In genomic region chr7:28960354-28961046, GRCm38 (mm10) we compare ENCODE assay signal across 8 mouse cellular contexts. TPM values are rescaled to one million over a fixed set of nuclear protein-coding genes. Genes with fewer than 3 reads are reported as not detected.
DNase-seq lines count a peak whose midpoint lies in the region; ATAC-seq and TF ChIP-seq lines count a peak whose summit lies in the region.

No protein-coding gene starts in this region.

- peaks cover 56% of the 10 kb centered on the region for H3K4me1 ChIP-seq in lung, embryonic 16.5 days (replicated peaks; ENCODE audit: control insufficient read depth, insufficient read depth, low read length)
- peaks cover 22% of the 10 kb centered on the region for H3K4me1 ChIP-seq in forebrain, embryonic 11.5 days (replicated peaks; ENCODE audit: control insufficient read depth, insufficient read depth, low read length)
- peaks cover 24% of the 10 kb centered on the region for H3K4me1 ChIP-seq in limb, embryonic 11.5 days (ENCODE audit: control insufficient read depth, insufficient read depth, low read length)
- H3K4me1 ChIP-seq in small intestine, adult 2 months (ENCODE audit: control insufficient read depth, insufficient read depth, insufficient read length, low read length): peaks cover 21% of the 10 kb centered on the region; the same call in 1 of the 2 replicates

- DNase-seq in lung, postnatal 25 days (ENCODE audit: low spot score): no peak
- no peak for DNase-seq in forebrain, embryonic 11.5 days (ENCODE audit: low spot score)
- no peak for DNase-seq in limb, embryonic 11.5 days (ENCODE audit: low spot score)
- no peak for DNase-seq in urinary bladder, postnatal 10 days (ENCODE audit: low spot score)
- DNase-seq in adrenal gland, postnatal 25 days: no peak
- no peak for DNase-seq in thymus, postnatal 0 days (ENCODE audit: low spot score)

- H3K36me3 ChIP-seq in lung, embryonic 16.5 days (ENCODE audit: control insufficient read depth, insufficient read depth, low read length): no peaks in the 10 kb centered on the region
- H3K36me3 ChIP-seq in forebrain, embryonic 11.5 days (ENCODE audit: control insufficient read depth, insufficient read depth, low read length): no peaks in the 10 kb centered on the region
- no peaks in the 10 kb centered on the region for H3K36me3 ChIP-seq in limb, embryonic 11.5 days (ENCODE audit: control insufficient read depth, insufficient read depth, low read length)
- peaks cover 6% of the 10 kb centered on the region for H3K36me3 ChIP-seq in small intestine, adult 2 months (ENCODE audit: control insufficient read depth, insufficient read depth, low read length)

- no peak for TF ChIP-seq POLR2A in small intestine, adult 2 months (IDR thresholded peaks at IDR 0.05; ENCODE audit: low read depth, low read length)

- H3K4me2 ChIP-seq in lung, embryonic 16.5 days (ENCODE audit: low read depth, low read length): peak overlapping the region; percentile 93
- H3K4me2 ChIP-seq in forebrain, embryonic 11.5 days (ENCODE audit: low read depth, low read length, severe bottlenecking): peak overlapping the region; percentile 54
- peak overlapping the region; percentile 65 for H3K4me2 ChIP-seq in limb, embryonic 11.5 days (ENCODE audit: low read depth, severe bottlenecking)

- H3K27ac ChIP-seq in lung, embryonic 16.5 days (ENCODE audit: low read length): peak overlapping the region; percentile 88
- no peak overlapping the region for H3K27ac ChIP-seq in forebrain, embryonic 11.5 days (ENCODE audit: low read depth, low read length)
- no peak overlapping the region for H3K27ac ChIP-seq in limb, embryonic 11.5 days (replicated peaks; ENCODE audit: low read depth, low read length)
- H3K27ac ChIP-seq in small intestine, adult 2 months (ENCODE audit: insufficient read depth, low read depth, low read length): peak overlapping the region; percentile 95

- H3K9ac ChIP-seq in lung, embryonic 16.5 days (ENCODE audit: low read length): peak overlapping the region; percentile 99
- H3K9ac ChIP-seq in forebrain, embryonic 11.5 days (ENCODE audit: low read length): peak overlapping the region; percentile 82
- H3K9ac ChIP-seq in limb, embryonic 11.5 days (ENCODE audit: low read length): peak overlapping the region; percentile 82; the same call in 1 of the 2 replicates

- TF ChIP-seq CTCF in small intestine, adult 2 months (IDR thresholded peaks at IDR 0.05; ENCODE audit: extremely low read depth, insufficient read length, insufficient replicate concordance, low read depth, low read length): no peak

- no peaks in the 10 kb centered on the region for H3K27me3 ChIP-seq in lung, embryonic 16.5 days (ENCODE audit: control insufficient read depth, insufficient read depth, low read depth, low read length)
- no peaks in the 10 kb centered on the region for H3K27me3 ChIP-seq in forebrain, embryonic 11.5 days (ENCODE audit: control insufficient read depth, insufficient read depth, low read length)
- no peaks in the 10 kb centered on the region for H3K27me3 ChIP-seq in limb, embryonic 11.5 days (ENCODE audit: control insufficient read depth, insufficient read depth, low read length)
- no peaks in the 10 kb centered on the region for H3K27me3 ChIP-seq in small intestine, adult 2 months (ENCODE audit: control insufficient read depth, insufficient read depth, low read length)

- no peaks in the 10 kb centered on the region for H3K9me3 ChIP-seq in lung, embryonic 16.5 days (ENCODE audit: control insufficient read depth, low read length)
- no peaks in the 10 kb centered on the region for H3K9me3 ChIP-seq in forebrain, embryonic 11.5 days (ENCODE audit: control insufficient read depth, low read length)
- no peaks in the 10 kb centered on the region for H3K9me3 ChIP-seq in limb, embryonic 11.5 days (ENCODE audit: control insufficient read depth, low read length)

- H3K4me3 ChIP-seq in lung, embryonic 16.5 days (ENCODE audit: low read length): peak overlapping the region; percentile 99
- peak overlapping the region; percentile 88 for H3K4me3 ChIP-seq in forebrain, embryonic 11.5 days (ENCODE audit: low read depth, low read length)
- H3K4me3 ChIP-seq in limb, embryonic 11.5 days (ENCODE audit: low read depth, low read length): peak overlapping the region; percentile 89
- H3K4me3 ChIP-seq in small intestine, adult 2 months (ENCODE audit: low read depth, low read length): peak overlapping the region; percentile 66

- 15% methylated on average over 9 of the region's 9 CpGs for WGBS in lung, embryonic 16.5 days
- WGBS in forebrain, embryonic 11.5 days: 43% methylated on average over 9 of the region's 9 CpGs
- WGBS in limb, embryonic 11.5 days: 24% methylated on average over 9 of the region's 9 CpGs
- WGBS in small intestine, adult 2 months: 9% methylated on average over 9 of the region's 9 CpGs

- ATAC-seq in lung, embryonic 16.5 days (ENCODE audit: low read depth): no peak
- no peak for ATAC-seq in forebrain, embryonic 11.5 days (replicated peaks; ENCODE audit: low FRiP score)
- no peak for ATAC-seq in limb, embryonic 11.5 days (ENCODE audit: insufficient number of reproducible peaks, low FRiP score, low TSS enrichment, low read depth)

RNA-seq across cellular contexts. Expression of gene Actn4, which starts 1.6 kb away (rescaled TPM):
- 313 and 319 TPM in 2 replicates for polyA plus RNA-seq in lung, embryonic 16.5 days (2015; fragmentation: Nextera tagmentation; extraction: Ambion mirVana)
- polyA plus RNA-seq in forebrain, embryonic 11.5 days (2014; fragmentation: Nextera tagmentation; extraction: Ambion mirVana): 182 and 199 TPM in 2 replicates
- polyA plus RNA-seq in limb, embryonic 11.5 days (2014; fragmentation: Nextera tagmentation; extraction: Ambion mirVana): 208 and 213 TPM in 2 replicates
- 506 and 1,069 TPM in 2 replicates for polyA plus RNA-seq in small intestine, adult 2 months (2012; rRNA removed)
- total RNA-seq in adrenal gland, postnatal 25 days (2021): 204 and 206 TPM in 2 replicates
- 133 and 138 TPM in 2 replicates for polyA plus RNA-seq in thymus, postnatal 0 days (2015; fragmentation: Nextera tagmentation; extraction: Ambion mirVana)

RNA-seq across cellular contexts. Expression of gene Eif3k, which starts 21.2 kb away (rescaled TPM):
- 366 and 367 TPM in 2 replicates for polyA plus RNA-seq in lung, embryonic 16.5 days (2015; fragmentation: Nextera tagmentation; extraction: Ambion mirVana)
- 341 and 343 TPM in 2 replicates for polyA plus RNA-seq in forebrain, embryonic 11.5 days (2014; fragmentation: Nextera tagmentation; extraction: Ambion mirVana)
- polyA plus RNA-seq in limb, embryonic 11.5 days (2014; fragmentation: Nextera tagmentation; extraction: Ambion mirVana): 463 and 476 TPM in 2 replicates
- polyA plus RNA-seq in small intestine, adult 2 months (2012; rRNA removed): 135 and 169 TPM in 2 replicates
- total RNA-seq in adrenal gland, postnatal 25 days (2021): 222 and 254 TPM in 2 replicates
- polyA plus RNA-seq in thymus, postnatal 0 days (2015; fragmentation: Nextera tagmentation; extraction: Ambion mirVana): 497 and 515 TPM in 2 replicates

RNA-seq across cellular contexts. Expression of gene Map4k1, which starts 21.4 kb away (rescaled TPM):
- 8.9 and 10.7 TPM in 2 replicates for polyA plus RNA-seq in lung, embryonic 16.5 days (2015; fragmentation: Nextera tagmentation; extraction: Ambion mirVana)
- 5.9 and 6.4 TPM in 2 replicates for polyA plus RNA-seq in forebrain, embryonic 11.5 days (2014; fragmentation: Nextera tagmentation; extraction: Ambion mirVana)
- polyA plus RNA-seq in limb, embryonic 11.5 days (2014; fragmentation: Nextera tagmentation; extraction: Ambion mirVana): 10.5 and 12.1 TPM in 2 replicates
- polyA plus RNA-seq in small intestine, adult 2 months (2012; rRNA removed): 11.1 and 21.3 TPM in 2 replicates
- 1.1 and 1.4 TPM in 2 replicates for total RNA-seq in adrenal gland, postnatal 25 days (2021)
- polyA plus RNA-seq in thymus, postnatal 0 days (2015; fragmentation: Nextera tagmentation; extraction: Ambion mirVana): 76.3 and 78.2 TPM in 2 replicates

Comparison
In these comparisons a context has a peak if more than half of its experiments do, and no peak if none do; other contexts are left out.
1. H3K27ac ChIP-seq: peak in lung, embryonic 16.5 days (single experiment) and small intestine, adult 2 months (single experiment); none in forebrain, embryonic 11.5 days (single experiment) and limb, embryonic 11.5 days (single experiment).
2. Peak in every context shown above with its lines, with median percentiles within 50 percentile points of each other: H3K4me2 ChIP-seq, H3K4me3 ChIP-seq and H3K9ac ChIP-seq.